Mouse (Mus musculus): ENCODE data around the gene Acox3.

Acox3 gene

DNA sequence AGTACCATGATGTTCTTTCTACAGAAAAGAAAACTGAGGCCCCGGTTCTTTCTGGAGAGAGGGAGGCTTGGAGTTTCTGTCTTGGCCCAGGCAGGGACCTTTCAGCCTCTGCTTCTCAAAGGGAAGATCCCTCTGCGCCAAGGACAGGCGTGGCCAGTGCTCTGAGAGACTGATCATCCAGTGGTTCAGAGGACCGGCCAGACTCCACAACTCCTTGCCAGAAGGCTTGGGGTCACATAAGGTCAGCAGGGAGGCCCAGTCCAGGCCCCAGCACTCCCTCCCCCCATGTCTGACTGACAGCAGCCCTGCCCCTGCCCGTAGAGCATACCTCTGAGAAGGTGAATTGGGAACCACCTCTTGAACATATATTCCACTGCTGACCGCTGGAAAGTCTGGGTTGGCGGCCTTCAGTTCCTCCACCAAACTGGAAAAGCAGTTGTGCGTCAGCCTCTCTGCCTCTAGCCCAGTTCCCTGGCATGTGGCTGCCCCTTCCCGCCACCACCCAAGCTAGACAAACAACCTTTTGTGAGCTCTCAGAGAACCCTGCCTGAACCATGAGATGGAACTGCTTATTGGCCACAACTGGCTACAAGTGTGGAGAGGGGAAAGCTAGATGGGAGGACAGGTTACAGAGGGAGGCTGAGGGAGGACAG is 71.0 kb downstream of the Acox3 start:
- no peak for DNase-seq

DNA sequence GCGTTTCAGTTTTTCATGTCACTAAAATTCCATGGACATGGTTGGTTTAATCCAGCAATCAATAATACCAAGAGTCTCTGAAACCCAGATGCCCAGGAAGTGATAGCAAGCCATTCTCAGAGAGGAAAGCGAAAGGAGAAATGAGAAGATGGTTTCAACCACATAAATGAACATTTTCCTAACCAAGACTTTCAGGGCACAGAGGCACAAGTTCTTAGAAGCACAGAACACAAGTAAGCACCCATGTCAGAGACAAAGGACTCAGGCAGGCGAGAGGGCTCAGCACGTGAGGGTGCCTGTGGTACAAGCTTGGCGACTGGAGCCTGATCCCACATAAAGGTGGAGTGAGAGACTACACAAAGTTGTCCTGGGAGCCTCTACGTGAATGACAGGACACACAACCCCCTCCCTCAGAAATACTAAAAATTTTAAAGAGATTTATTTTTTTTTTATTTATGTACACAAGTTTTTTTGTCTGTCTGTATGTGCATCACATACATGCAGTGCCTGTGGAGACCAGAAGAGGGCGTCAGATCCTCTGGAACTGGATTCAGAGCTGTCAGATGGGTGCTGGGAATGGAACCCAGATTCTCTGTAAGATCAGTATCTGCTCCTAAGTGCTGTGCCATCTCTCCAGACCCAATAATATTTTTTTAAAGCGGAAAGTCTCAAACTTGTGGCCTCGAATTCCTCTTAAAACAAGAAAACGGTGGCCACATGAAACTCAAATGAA is 73.1 kb downstream of the Acox3 start:
- DNase-seq = no peak

DNA sequence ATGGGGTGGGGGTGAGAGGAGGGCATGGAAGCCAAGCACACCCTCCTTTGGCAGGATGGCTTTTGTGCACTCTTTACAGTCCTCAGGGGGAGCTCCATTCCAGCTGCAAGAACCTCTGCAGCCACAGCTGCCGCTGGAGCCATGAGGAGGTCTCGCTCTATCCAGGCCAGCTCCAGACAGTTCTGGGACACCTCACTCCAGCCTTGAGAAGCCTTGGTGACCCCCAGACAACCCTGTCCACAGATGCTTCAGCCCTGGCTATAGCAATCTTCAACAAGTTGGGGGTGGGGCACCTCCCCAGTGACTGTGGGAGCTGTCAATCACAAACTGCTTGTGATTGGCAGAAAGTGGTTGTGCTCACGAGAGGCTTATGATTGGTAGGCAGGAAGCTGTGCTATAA is 76.7 kb downstream of the Acox3 start:
- DNase-seq = no peak

DNA sequence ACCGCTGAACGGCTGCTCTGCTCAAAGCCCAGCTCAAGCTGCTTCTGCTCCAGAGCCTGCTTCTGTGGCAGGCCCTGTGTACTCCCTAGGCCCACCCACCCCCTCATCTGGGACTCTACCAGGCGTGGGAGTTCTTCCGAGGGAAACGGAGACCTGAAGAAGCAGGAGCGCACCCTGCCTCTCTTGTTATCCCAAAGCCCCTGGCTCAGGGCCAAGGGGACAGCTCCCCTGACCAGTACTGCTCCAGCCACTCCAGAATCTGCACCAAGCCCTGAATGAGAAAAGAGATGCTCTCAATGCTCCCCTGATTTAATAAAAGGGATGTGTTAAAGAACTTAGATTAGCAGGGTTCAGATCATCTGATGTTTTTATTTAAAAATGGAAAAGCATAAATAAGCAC is 78.4 kb downstream of the Acox3 start:
- DNase-seq = no peak

DNA sequence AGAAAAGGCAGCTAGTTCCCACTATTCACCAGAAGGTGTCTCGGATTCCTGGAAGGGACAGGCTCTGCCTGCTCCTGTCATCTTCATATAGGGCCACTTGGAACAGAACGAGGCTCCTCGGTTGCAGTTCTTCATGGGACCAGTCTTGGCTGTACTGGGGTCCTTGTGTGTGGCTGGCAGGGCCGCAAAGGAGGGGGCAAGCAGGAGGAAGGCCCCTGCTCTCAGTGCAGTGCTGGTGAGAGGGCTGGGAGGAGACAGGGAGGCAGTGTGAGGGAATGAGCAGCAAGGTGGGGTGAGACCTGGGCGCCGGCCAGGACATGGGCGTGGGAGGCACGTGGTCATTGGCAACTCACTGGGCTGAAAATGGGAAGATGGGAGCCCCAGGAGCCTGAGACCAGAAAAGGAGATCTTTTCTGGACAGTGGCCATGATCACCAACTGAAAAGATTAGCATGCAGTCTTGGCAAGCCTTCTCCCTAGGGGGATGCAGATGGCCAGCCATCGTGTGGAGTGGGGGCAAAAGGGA is 79.2 kb downstream of the Acox3 start:
- no peak for DNase-seq

All from cerebellum, adult 9-11 months (tissue).